Mouse (Mus musculus) mesoderm, embryonic 11.5 days (tissue): ENCODE data around the gene Ifi47.

Experiments used
- DNase-seq: peaks from one replicate; pipeline ENCODE4 v3.0.0-alpha.2; 2012; ENCODE audit warnings: low read depth, low spot score

Gene Ifi47

DNA sequence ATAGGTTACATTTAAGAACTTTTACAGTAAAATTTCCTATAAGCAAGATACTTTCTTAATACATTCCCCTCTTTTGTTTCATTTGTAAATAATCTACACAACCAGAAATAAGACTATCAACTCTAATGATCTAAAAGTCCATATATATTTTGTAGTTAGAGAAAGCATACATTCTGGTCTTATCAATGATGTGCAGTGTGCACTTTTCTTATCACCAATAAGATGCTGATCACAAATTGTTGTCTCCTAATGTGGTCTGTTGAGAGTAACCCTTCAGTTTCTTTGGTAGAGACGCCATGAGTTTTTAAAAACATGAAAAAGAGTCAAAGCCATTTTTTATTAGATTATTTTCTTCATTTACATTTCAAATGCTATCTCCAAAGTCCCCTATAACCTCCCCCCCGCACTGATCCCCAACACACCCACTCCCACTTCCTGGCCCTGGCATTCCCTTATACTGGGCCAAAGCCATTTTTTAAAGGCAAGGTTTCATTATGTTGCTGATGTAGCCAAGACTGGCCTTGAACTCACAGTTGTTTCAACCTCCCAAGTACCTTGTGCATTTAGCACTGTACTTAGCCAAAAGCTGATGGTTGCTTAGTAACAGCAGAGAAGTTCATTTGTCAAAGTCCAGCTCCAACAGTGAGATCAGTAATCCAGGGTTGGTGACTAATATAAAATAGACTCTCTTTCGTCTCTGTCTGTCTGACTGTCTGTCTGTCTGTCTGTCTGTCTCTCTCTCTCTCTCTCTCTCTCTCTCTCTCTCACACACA is 13.5 kb downstream of the Ifi47 start:
- no peak for DNase-seq

- DNase-seq, result no peak
Measured at GRCm38 (mm10) chr11:49090551-49090950, 14.2 kb downstream of the Ifi47 start.

- DNase-seq, result no peak
Measured at GRCm38 (mm10) chr11:49091171-49091570, 14.8 kb downstream of the Ifi47 start.

- no peak for DNase-seq
Measured at GRCm38 (mm10) chr11:49092053-49092586, 15.7 kb downstream of the Ifi47 start.

DNA sequence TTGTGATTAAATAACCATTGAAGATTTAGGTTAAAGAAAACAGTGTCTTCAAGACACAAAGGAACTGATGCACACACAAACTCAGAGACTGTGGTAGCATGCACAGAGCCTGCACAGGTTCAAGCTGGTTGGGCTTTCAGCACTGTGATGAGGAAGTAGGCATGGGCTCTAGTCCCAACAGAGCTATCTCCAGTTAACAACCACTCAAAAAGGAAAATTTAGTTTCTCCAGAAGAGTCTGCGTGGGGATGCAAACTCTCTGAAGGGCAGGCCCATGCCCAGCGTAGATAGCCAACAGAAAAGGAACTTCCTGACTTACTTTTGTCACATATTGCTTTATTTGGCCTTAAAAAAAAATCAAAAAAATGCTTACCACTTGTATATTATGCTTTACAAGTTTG is 16.4 kb downstream of the Ifi47 start:
- DNase-seq, result no peak

DNA sequence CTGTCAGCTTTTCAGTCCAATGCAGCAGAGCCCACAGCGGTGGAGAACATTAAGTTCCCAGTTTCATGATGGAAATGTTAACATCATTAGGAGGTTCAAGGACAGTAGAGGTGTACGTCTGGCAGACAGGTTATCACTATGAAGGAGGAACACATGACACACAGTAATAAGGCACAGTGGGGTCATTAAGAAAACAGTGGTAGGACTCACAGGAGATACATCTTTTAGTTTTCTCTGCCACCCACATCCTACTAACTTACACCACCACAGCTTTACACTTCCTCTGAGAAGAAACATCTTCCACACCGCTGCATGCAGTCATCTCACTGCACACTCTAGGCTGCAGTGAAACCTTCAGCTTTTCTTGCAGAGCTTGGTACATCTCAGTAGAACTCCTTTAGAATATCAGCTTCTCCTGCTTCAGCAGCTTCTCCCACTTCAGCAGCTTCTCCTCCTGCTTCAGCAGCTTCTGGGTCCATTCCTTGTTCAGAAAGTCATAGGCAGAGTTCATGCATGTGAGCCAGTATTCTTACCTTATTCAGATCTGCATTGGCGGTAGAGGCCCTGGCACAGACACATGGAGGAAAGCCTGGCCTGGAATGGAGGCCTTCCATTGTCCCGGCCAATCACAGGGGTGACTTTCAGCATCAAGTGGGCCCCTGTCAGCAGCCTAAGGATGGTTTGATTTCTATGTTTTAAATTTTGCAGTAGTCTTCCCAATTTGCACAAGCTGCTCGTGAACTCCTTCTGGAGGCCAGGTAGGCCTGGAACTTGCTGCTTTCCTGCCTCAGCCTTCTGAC is 17.7 kb downstream of the Ifi47 start:
- no peak for DNase-seq

DNA sequence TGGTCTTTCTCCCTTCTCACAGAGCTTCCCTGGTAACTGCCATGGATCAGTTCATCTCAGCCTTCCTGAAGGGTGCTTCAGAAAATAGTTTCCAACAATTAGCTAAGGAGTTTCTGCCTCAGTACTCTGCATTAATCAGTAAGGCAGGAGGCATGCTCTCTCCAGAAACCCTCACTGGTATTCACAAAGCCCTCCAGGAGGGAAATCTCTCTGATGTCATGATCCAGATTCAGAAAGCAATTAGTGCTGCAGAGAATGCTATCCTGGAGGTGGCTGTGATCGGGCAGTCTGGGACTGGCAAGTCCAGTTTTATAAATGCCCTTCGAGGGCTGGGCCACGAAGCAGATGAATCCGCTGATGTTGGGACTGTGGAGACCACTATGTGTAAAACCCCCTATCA is 19.0 kb downstream of the Ifi47 start:
- no peak for DNase-seq

- no peak for DNase-seq
Measured at GRCm38 (mm10) chr11:49100409-49100808, 24.0 kb downstream of the Ifi47 start.

DNA sequence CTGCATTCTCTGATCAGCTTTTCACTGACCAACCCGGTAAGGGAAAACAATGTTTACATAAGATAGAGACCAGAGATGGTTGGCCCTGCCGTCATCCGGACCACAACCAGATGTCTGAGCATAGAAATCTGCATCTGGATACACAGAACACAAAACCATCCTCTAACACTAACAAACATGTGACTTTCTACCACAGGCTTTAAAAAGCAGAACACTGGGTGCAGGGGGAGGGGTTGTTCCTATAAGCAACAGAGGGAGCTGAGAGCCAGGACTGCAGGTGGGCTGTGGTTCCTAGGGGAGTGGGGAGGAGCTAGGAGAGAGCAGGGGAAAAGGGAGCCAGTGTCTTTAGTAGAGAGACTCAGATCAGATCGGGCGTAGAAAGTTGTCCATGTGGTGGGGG is 25.1 kb downstream of the Ifi47 start:
- no peak for DNase-seq

- peak; percentile 89 for DNase-seq
Measured at GRCm38 (mm10) chr11:49103047-49103693, 26.8 kb downstream of the Ifi47 start.

- no peak for DNase-seq
Measured at GRCm38 (mm10) chr11:49105752-49106151, 29.4 kb downstream of the Ifi47 start.

DNA sequence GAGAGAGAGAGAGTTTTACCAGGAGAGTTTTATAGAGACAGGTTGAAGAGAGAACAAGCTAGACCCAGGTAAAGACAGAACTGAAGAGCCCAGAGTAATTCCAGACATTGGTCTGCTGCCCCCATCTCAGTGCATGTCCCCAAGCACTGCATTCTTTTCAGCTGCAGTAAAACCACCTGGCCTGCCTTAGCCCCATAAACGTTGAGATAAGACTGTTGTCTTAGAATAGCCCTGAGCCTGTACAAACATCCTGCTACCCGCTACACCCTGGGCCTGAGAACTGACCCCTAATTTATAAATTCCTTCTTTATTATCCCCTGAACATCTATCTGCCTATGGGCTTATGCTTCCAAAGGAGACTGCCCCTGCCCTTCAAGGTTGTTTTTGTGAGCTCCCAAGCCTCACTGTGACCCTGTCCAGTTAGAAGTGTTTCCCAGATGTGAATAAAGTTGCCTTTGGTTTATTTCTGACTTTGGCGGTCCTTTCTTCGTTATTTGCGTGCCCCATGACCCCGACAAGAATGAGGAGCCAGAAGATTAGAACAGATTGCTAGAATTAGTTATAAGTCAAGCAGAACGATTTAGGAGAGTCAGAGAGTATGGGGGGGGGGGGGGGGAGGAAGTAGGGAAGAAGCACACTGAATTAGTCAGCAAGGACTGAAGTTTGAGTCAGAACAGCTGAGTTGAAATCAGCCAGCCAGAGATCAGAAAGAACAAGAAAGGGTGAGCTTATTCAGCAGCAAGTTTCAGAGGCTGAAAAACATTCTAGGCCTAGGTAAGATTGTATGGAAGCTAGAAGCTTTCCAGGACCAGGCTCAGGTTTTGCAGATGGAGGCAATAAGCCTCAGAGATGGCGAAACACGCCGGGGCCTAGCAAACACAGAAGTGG is 31.5 kb downstream of the Ifi47 start:
- DNase-seq, result no peak

DNA sequence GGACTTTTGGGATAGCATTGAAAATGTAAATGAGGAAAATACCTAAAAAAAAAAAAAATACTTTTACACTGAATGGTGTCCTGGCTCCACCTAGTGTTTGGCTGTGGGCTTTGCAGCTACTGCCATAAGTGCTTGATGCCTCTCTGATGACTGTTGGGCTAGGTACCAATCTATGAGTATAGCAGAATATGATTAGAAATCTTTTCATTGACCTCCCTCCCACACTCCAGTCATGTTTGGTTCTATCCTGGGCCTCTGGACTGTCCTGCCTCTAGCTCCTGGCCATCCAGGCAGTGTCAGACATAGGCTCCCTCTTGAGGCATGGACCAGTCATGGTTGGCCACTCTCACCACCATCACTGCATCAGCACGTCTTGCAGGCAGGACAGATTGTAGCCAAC is 32.4 kb downstream of the Ifi47 start:
- peak; percentile 44 for DNase-seq

- DNase-seq, result no peak
Measured at GRCm38 (mm10) chr11:49111000-49111399, 34.6 kb downstream of the Ifi47 start.

DNA sequence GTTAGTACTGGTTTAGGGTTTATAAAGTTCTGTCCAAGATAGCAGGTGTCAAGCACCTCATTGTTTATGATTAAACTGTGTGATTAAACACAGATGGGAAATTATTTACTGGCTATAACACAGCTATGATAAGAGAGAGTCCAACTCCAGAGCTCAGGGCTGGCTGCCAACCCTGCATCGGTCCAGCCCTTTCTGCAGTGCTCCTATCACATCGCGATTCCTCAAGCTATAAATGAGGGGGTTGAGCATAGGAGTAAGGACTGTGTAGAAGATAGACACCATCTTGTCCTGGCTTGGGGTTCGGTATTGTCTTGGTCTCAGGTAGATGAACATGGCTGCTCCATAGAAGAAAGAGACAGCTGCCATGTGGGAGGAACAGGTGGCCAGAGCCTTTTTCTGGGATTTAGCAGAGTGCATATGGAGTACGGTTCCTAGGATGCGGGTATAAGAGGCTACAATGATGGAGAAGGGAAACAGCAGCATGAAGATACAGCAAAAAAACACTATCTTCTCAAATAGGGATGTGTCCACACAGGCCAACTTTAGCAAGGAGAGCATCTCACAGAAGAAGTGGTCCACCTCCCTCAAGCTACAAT is 36.3 kb downstream of the Ifi47 start:
- DNase-seq, result no peak

DNA sequence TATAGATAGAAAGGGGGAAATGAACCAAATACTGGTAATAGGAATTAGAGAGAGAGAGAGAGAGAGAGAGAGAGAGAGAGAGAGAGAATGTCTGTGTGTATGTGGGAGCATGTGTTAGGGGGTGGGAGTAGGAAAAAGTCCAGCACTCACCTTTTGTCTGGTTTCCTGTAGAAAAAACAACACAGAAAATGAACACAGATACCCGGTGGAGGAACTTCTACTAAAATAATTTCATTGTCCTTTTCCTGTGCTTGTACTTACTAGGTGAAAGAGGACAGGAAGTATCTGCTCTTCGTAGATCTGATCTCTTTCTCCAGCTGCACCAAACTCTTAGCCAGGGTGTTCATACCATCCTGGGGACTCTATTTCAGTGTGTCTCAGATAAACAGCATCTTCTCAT is 37.8 kb downstream of the Ifi47 start:
- no peak for DNase-seq

DNA sequence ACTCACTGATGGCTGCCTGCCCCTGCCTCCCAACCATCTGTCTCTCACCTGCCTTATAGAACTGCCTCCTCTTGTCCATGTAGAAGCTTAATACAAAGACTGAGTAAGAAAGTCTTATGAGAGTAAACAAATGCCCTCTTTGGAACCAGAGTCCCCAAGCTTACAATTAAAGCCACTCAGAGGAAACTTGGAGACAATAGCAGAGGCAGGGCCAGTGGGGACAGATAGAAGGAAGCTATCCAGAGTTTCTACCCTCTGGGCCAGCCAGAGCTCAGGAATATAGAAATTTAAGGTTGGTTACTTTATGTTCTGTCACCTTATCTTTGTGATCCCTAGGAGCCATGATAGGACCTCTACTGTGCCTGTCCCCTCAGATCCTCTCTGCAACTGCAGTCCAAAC is 38.4 kb downstream of the Ifi47 start, which contains the start of gene Olfr1396:
Olfr1396 (minus strand) TSS at position 101 of the 400 bp plus-strand sequence.
- no peak for DNase-seq

GRCm38 (mm10) chr11:49119635-49120034 is 43.2 kb downstream of the Ifi47 start:
- no peak for DNase-seq

GRCm38 (mm10) chr11:49124169-49124568 is 47.8 kb downstream of the Ifi47 start:
- DNase-seq, result no peak

DNA sequence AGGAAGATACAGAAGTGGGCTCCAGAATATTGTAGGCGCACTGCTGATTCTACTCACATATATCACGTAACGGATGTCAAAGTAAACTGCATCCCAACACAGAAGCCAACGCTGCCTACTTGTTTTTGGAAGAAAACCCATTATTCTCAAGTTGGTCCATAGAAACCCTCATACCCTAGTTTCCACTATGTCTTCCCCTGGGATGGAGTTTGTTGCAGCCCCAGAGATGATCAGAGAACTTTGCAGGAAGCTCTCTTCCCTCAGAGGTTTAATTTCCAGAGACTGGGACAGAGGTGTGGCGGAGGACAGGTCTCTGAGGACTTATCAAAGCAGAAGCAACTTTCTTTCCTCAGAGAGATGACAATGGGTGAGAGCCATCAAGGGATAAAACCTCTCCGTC is 65.6 kb downstream of the Ifi47 start, which contains the start of gene Olfr1395:
Olfr1395 (plus strand) TSS at position 301 of the 400 bp plus-strand sequence.
- DNase-seq, result no peak
